Mouse (Mus musculus) heart, postnatal 25 days (tissue): Measurements from ENCODE around the gene Ret. TPM values are rescaled to one million over a fixed set of nuclear protein-coding genes. Genes with fewer than 3 reads are reported as not detected.

Experiments
- DNase-seq: peaks from one replicate; pipeline ENCODE4 v3.0.0; 2022; ENCODE audit warnings: low spot score
- intact Hi-C: fragments of 180-260 bp; cut with DNase I; formaldehyde crosslinking; loops from one replicate; pipeline ENCODE4 v1.15.1; 2025
- total RNA-seq, 2 experiments: library from RNA; stranded (reverse); gene quantifications; 2 replicates each; pipeline ENCODE4 v1.2.3; 2021

The Ret gene
- total RNA-seq, 2 experiments from 2014 or later, result 6.9 to 8.1 TPM

DNA sequence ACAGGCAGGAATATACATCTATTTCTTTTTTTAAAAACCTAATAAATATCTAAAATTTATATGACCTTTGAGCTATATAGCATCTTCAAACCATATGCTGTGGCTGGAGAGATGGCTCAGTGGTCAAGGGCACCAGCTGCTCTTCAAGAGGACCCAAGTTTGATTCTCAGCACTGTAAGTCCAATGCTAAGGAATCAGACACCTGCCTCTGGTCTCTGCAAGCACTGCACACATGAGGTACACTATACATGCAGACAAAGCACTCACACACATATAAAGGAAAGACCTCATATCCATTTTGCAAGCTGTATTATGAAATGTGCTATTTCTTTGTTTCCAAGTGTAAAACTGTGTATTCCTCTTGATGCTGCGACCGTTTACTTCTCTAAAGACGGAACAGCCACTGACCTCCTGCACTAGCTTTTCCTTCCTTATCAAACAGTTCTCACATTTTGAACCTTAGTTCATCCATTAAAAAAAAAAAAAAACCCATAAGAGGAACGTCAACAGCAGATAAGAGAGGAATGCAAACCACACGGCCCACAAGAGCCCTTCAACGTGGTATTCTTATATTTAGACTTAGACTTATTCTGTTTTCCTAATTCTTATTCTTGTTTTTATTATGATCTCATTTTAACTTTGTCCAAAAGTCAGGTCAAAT lies 69.6 kb downstream of the Ret start:
- intact Hi-C loops, result no loop called here
- no peak for DNase-seq

GRCm38 (mm10) chr6:118127198-118127597 lies 70.3 kb downstream of the Ret start:
- no peak for DNase-seq
- intact Hi-C loops, result no loop called here

- intact Hi-C loops, result no loop called here
- DNase-seq, result no peak
These were observed 70.9 kb downstream of the Ret start for GRCm38 (mm10) chr6:118126577-118126976.

DNA sequence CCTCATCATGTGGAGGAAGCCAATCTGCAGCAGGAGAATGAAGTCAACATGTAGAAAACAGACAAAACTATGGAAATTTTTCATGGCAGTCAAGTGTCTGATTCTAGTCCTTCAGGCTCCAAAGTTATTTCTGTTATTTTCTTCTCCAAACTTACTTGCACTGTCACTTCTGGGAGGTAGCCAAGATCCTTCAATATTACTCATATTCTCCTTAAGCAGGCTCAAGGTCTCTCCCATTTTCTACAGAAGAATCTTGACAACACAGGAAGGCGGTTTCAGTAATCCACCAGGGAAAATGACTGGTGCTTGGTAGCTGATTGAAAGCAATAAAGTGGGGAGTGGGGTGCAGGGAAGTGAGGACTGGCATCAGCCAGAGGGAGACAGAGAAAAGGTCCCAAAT lies 74.8 kb downstream of the Ret start:
- intact Hi-C loops, result no loop called here
- no peak for DNase-seq

- no peak for DNase-seq
- intact Hi-C loops, result no loop called here
These were observed 85.7 kb downstream of the Ret start for GRCm38 (mm10) chr6:118111810-118112209.

Other genes with a start within 250 kb of the Ret start
- gene Rasgef1a, start 186.3 kb downstream of the Ret start, total RNA-seq, result under 1 TPM; 0.14 to 0.16 TPM
- 10 to 100 TPM; 16.3 TPM for gene Csgalnact2, start 58.6 kb downstream of the Ret start, total RNA-seq
- 10 to 100 TPM; 22.0 to 24.7 TPM for gene Bms1, start 221.8 kb upstream of the Ret start, total RNA-seq